8 mouse cellular contexts compared by ENCODE assay signal in genomic region chr5:109844753-109845186, GRCm38 (mm10).
A peak's percentile ranks its signal among the peaks of the same experiment; 100 is the strongest.
DNase-seq lines count a peak whose midpoint lies in the region; ATAC-seq and TF ChIP-seq lines count a peak whose summit lies in the region.

No protein-coding gene starts in this region.

- TF ChIP-seq POLR2A in ES-Bruce4 (IDR thresholded peaks at IDR 0.05; ENCODE audit: insufficient read depth, low read length), result peak; percentile 68
- TF ChIP-seq POLR2A in bone marrow macrophage, adult 2 months (IDR thresholded peaks at IDR 0.05; ENCODE audit: borderline replicate concordance, low read depth, low read length), result no peak
- TF ChIP-seq POLR2A in thymus, adult 2 months (IDR thresholded peaks at IDR 0.05; ENCODE audit: control insufficient read depth, extremely low read depth, insufficient read depth, low read length, poor library complexity), result peak; percentile 34; the same call in 1 of the 2 replicates

- 24% methylated on average over 15 of the region's 15 CpGs for WGBS in forebrain, postnatal 0 days
- 2% methylated on average over 15 of the region's 15 CpGs for WGBS in liver, embryonic 15.5 days (ENCODE audit: insufficient replicate concordance)
- 4% methylated on average over 15 of the region's 15 CpGs for WGBS in thymus, adult 2 months

- H3K9ac ChIP-seq in ES-Bruce4 (ENCODE audit: low read depth, poor library complexity, severe bottlenecking), result peak overlapping the region; percentile 26
- H3K9ac ChIP-seq in forebrain, postnatal 0 days, result no peak overlapping the region
- H3K9ac ChIP-seq in liver, embryonic 15.5 days, result peak overlapping the region; percentile 56

- TF ChIP-seq CTCF in ES-Bruce4 (IDR thresholded peaks at IDR 0.05; ENCODE audit: low read depth, low read length), result no peak
- TF ChIP-seq CTCF in bone marrow macrophage, adult 2 months (IDR thresholded peaks at IDR 0.05; ENCODE audit: low read depth, low read length), result no peak
- TF ChIP-seq CTCF in forebrain, postnatal 0 days (IDR thresholded peaks at IDR 0.05; ENCODE audit: low read depth), result no peak
- TF ChIP-seq CTCF in thymus, adult 2 months (IDR thresholded peaks at IDR 0.05; ENCODE audit: borderline replicate concordance, control insufficient read depth, extremely low read depth, insufficient read depth, low read length, poor library complexity), result no peak

- H3K9me3 ChIP-seq in ES-Bruce4 (replicated peaks; ENCODE audit: control insufficient read depth, insufficient read depth, low read length, poor library complexity, severe bottlenecking), result peaks cover 8% of the 10 kb centered on the region
- no peaks in the 10 kb centered on the region for H3K9me3 ChIP-seq in forebrain, postnatal 0 days (ENCODE audit: low read length)
- no peaks in the 10 kb centered on the region for H3K9me3 ChIP-seq in liver, embryonic 15.5 days (replicated peaks)

- 0 out of 2 replicates have a peak, but pooled peaks have one; percentile 20 for ATAC-seq in forebrain, postnatal 0 days
- peak; percentile 97 for ATAC-seq in inflammation-experienced regulatory T-cells, adult 6 months
- peak; percentile 97 for ATAC-seq in liver, embryonic 15.5 days (ENCODE audit: insufficient read depth)

- H3K4me3 ChIP-seq in ES-Bruce4 (ENCODE audit: low read depth, low read length), result peak overlapping the region; percentile 77
- H3K4me3 ChIP-seq in bone marrow macrophage, adult 2 months (ENCODE audit: insufficient read depth, low read length), result peak overlapping the region; percentile 59
- H3K4me3 ChIP-seq in forebrain, postnatal 0 days (ENCODE audit: low read depth, low read length), result peak overlapping the region; percentile 24
- peak overlapping the region; percentile 64 for H3K4me3 ChIP-seq in liver, embryonic 15.5 days (replicated peaks)
- peak overlapping the region; percentile 77 for H3K4me3 ChIP-seq in thymus, adult 2 months (ENCODE audit: control insufficient read depth, insufficient read depth, low read length)

- peak overlapping the region; percentile 35 for H3K4me2 ChIP-seq in forebrain, postnatal 0 days (ENCODE audit: low read depth)
- H3K4me2 ChIP-seq in liver, embryonic 15.5 days, result peak overlapping the region; percentile 67

- no peaks in the 10 kb centered on the region; the same call in 1 of the 2 replicates for H3K36me3 ChIP-seq in ES-Bruce4 (ENCODE audit: control insufficient read depth, insufficient read depth, low read length, poor library complexity, severe bottlenecking)
- H3K36me3 ChIP-seq in forebrain, postnatal 0 days (ENCODE audit: insufficient read depth), result no peaks in the 10 kb centered on the region
- H3K36me3 ChIP-seq in liver, embryonic 15.5 days (replicated peaks), result no peaks in the 10 kb centered on the region
- no peaks in the 10 kb centered on the region for H3K36me3 ChIP-seq in thymus, adult 2 months (ENCODE audit: control insufficient read depth, insufficient read depth, low read length)

- H3K4me1 ChIP-seq in ES-Bruce4 (ENCODE audit: control insufficient read depth, insufficient read depth, low read length), result no peaks in the 10 kb centered on the region
- no peaks in the 10 kb centered on the region for H3K4me1 ChIP-seq in bone marrow macrophage, adult 2 months (ENCODE audit: control insufficient read depth, insufficient read depth, low read length)
- H3K4me1 ChIP-seq in forebrain, postnatal 0 days (ENCODE audit: insufficient read depth), result no peaks in the 10 kb centered on the region
- H3K4me1 ChIP-seq in liver, embryonic 15.5 days (replicated peaks), result peaks cover 3% of the 10 kb centered on the region; the same call in 1 of the 2 replicates
- 0 out of 2 replicates have a peak, but pooled peaks cover 2% of the 10 kb centered on the region for H3K4me1 ChIP-seq in thymus, adult 2 months (replicated peaks; ENCODE audit: control insufficient read depth, insufficient read depth, low read length)

- no peaks in the 10 kb centered on the region for H3K27me3 ChIP-seq in ES-Bruce4 (ENCODE audit: control insufficient read depth, insufficient read depth, low read length, poor library complexity, severe bottlenecking)
- H3K27me3 ChIP-seq in forebrain, postnatal 0 days (ENCODE audit: insufficient read depth, low read length), result no peaks in the 10 kb centered on the region
- no peaks in the 10 kb centered on the region for H3K27me3 ChIP-seq in liver, embryonic 15.5 days
- no peaks in the 10 kb centered on the region for H3K27me3 ChIP-seq in thymus, adult 2 months (ENCODE audit: control insufficient read depth, insufficient read depth, low read length)

- no peak for TF ChIP-seq EP300 in ES-Bruce4 (IDR thresholded peaks at IDR 0.05; ENCODE audit: insufficient read depth, low read depth, low read length)

- H3K27ac ChIP-seq in ES-Bruce4 (ENCODE audit: insufficient read depth, low read length), result peak overlapping the region; percentile 70
- H3K27ac ChIP-seq in bone marrow macrophage, adult 2 months (ENCODE audit: insufficient read depth, low read depth, low read length), result no peak overlapping the region
- H3K27ac ChIP-seq in forebrain, postnatal 0 days (ENCODE audit: low read depth, low read length), result no peak overlapping the region
- H3K27ac ChIP-seq in liver, embryonic 15.5 days (replicated peaks), result no peak overlapping the region
- H3K27ac ChIP-seq in thymus, adult 2 months (ENCODE audit: control insufficient read depth, insufficient read depth, low read length), result no peak overlapping the region

- peak; percentile 1 for DNase-seq in forebrain, postnatal 0 days
- DNase-seq in neural tube, embryonic 10.5 days (ENCODE audit: extremely low spot score, low spot score), result peak; percentile 48
- DNase-seq in thymus, adult 2 months, result peak; percentile 69
- DNase-seq in left cerebral cortex, adult 11 months (ENCODE audit: low spot score), result no peak

Comparison
In these comparisons a context has a peak if more than half of its experiments do, and no peak if none do; other contexts are left out.
1. H3K4me3 ChIP-seq: peak in every context shown above with its lines; median percentile 77 in ES-Bruce4; 77 in thymus, adult 2 months; 64 in liver, embryonic 15.5 days; 59 in bone marrow macrophage, adult 2 months; 24 in forebrain, postnatal 0 days.
2. ATAC-seq: peak in every context shown above with its lines; median percentile 97 in inflammation-experienced regulatory T-cells, adult 6 months; 97 in liver, embryonic 15.5 days; 20 in forebrain, postnatal 0 days.